Mouse (Mus musculus): ENCODE measurements around the gene Gm20696. TPM values are rescaled to one million over a fixed set of nuclear protein-coding genes. Genes with fewer than 3 reads are reported as not detected.

Gm20696 gene
- polyA plus RNA-seq, 1 experiment, result 1.7 TPM

- Histone ChIP-seq H3K27ac (ENCODE audit: insufficient read depth, low read length) (no peak overlapping the region), H3K4me1 (ENCODE audit: control insufficient read depth, insufficient read depth, insufficient read length) (peaks cover 12% of the 10 kb centered on the region; the same call in 1 of the 2 replicates), H3K4me3 (ENCODE audit: extremely low read depth, insufficient read depth, insufficient read length) (no peak overlapping the region), H3K36me3 (ENCODE audit: control insufficient read depth, insufficient read depth, low read length) (peaks cover 9% of the 10 kb centered on the region), H3K27me3 (ENCODE audit: control insufficient read depth, insufficient read depth, low read length) (no peaks in the 10 kb centered on the region)
- WGBS, result 74% methylated on average over 7 of the region's 7 CpGs
- no peak for DNase-seq (ENCODE audit: low read depth in 1 of 2, low spot score in 2 of 2)
- TF ChIP-seq CTCF (IDR thresholded peaks at IDR 0.05; ENCODE audit: extremely low read depth, insufficient read depth, insufficient read length, insufficient replicate concordance), result no peak
- no peak for TF ChIP-seq POLR2A (IDR thresholded peaks at IDR 0.05; ENCODE audit: low read depth, low read length)
Measured at GRCm38 (mm10) chr6:99217155-99217554, 449.4 kb downstream of the Gm20696 start.

DNA sequence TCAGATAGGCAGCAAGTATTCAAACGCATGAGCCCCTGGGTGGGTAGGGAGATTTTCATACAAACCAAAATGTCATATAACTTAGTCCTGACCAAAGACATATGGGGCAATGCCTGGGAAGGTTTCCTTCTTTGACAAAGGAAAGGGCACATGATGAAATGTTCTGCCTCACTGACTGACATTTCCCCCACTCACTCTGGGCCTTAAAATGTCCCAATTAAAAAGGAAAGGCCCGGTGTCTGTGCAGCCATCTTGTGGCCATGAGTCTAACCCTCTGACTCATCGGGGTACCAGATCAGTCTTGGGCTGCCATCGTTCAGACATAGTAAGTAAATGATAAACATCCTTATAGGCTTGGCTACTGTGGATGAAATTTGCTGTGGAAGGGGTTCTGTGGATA, 454.1 kb downstream of the Gm20696 start:
- Histone ChIP-seq H3K4me3 (ENCODE audit: extremely low read depth, insufficient read depth, insufficient read length) (no peak overlapping the region), H3K36me3 (ENCODE audit: control insufficient read depth, insufficient read depth, low read length) (peaks cover 3% of the 10 kb centered on the region), H3K27ac (ENCODE audit: insufficient read depth, low read length) (no peak overlapping the region), H3K4me1 (ENCODE audit: control insufficient read depth, insufficient read depth, insufficient read length) (peaks cover 7% of the 10 kb centered on the region; the same call in 1 of the 2 replicates), H3K27me3 (ENCODE audit: control insufficient read depth, insufficient read depth, low read length) (no peaks in the 10 kb centered on the region)
- 79% methylated on average over 4 of the region's 4 CpGs for WGBS
- DNase-seq (ENCODE audit: low read depth in 1 of 2, low spot score in 2 of 2), result no peak
- no peak for TF ChIP-seq CTCF (IDR thresholded peaks at IDR 0.05; ENCODE audit: extremely low read depth, insufficient read depth, insufficient read length, insufficient replicate concordance)
- TF ChIP-seq POLR2A (IDR thresholded peaks at IDR 0.05; ENCODE audit: low read depth, low read length), result no peak

- no peak for DNase-seq (ENCODE audit: low read depth in 1 of 2, low spot score in 2 of 2)
- 72% methylated on average over 5 of the region's 5 CpGs for WGBS
- H3K36me3 ChIP-seq (ENCODE audit: control insufficient read depth, insufficient read depth, low read length), result peaks cover 3% of the 10 kb centered on the region
- peaks cover 9% of the 10 kb centered on the region; the same call in 1 of the 2 replicates for H3K4me1 ChIP-seq (ENCODE audit: control insufficient read depth, insufficient read depth, insufficient read length)
- TF ChIP-seq CTCF (IDR thresholded peaks at IDR 0.05; ENCODE audit: extremely low read depth, insufficient read depth, insufficient read length, insufficient replicate concordance) (no peak), POLR2A (IDR thresholded peaks at IDR 0.05; ENCODE audit: low read depth, low read length) (no peak)
- H3K4me3 ChIP-seq (ENCODE audit: extremely low read depth, insufficient read depth, insufficient read length), result no peak overlapping the region
- no peak overlapping the region for H3K27ac ChIP-seq (ENCODE audit: insufficient read depth, low read length)
- no peaks in the 10 kb centered on the region for H3K27me3 ChIP-seq (ENCODE audit: control insufficient read depth, insufficient read depth, low read length)
Measured at GRCm38 (mm10) chr6:99211663-99212333, 454.8 kb downstream of the Gm20696 start.

DNA sequence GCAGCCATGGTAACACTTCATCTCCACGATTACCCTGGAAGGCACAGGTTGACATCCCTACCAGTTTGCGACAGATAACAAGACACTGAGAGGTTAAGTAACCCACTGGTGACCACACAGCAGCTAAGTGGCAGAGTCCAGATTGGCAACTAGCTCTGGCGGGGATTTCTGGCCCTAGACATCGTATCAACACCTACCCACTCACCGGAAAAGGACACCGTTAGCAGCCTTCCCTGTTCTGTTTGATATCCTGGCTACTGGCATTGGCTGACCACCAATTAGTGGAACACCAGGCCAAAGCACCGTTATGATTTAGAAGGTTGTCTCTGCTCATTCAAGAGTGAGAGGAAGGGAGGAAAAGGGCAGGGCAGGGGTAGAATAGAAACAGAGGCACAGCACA, 456.4 kb downstream of the Gm20696 start:
- no peak overlapping the region for H3K4me3 ChIP-seq (ENCODE audit: extremely low read depth, insufficient read depth, insufficient read length)
- WGBS, result 86% methylated on average over 7 of the region's 7 CpGs
- peaks cover 3% of the 10 kb centered on the region for H3K36me3 ChIP-seq (ENCODE audit: control insufficient read depth, insufficient read depth, low read length)
- no peak for DNase-seq (ENCODE audit: low read depth in 1 of 2, low spot score in 2 of 2)
- H3K27me3 ChIP-seq (ENCODE audit: control insufficient read depth, insufficient read depth, low read length), result no peaks in the 10 kb centered on the region
- H3K4me1 ChIP-seq (ENCODE audit: control insufficient read depth, insufficient read depth, insufficient read length), result peaks cover 14% of the 10 kb centered on the region; the same call in 1 of the 2 replicates
- TF ChIP-seq CTCF (IDR thresholded peaks at IDR 0.05; ENCODE audit: extremely low read depth, insufficient read depth, insufficient read length, insufficient replicate concordance) (no peak), POLR2A (IDR thresholded peaks at IDR 0.05; ENCODE audit: low read depth, low read length) (no peak)
- H3K27ac ChIP-seq (ENCODE audit: insufficient read depth, low read length), result no peak overlapping the region

Other genes starting within 250 kb of the Gm20696 start
- 162 and 201 TPM in 2 replicates for gene Foxp1, start 144.1 kb downstream of the Gm20696 start, polyA plus RNA-seq (2012; rRNA removed)
- 3.9 and 4.6 TPM in 2 replicates for gene Eif4e3, start within 50 bp of the Gm20696 start, polyA plus RNA-seq (2012; rRNA removed)
- 0.25 and 0.39 TPM in 2 replicates for gene Gpr27, start 25.9 kb upstream of the Gm20696 start, polyA plus RNA-seq (2012; rRNA removed)
- not detected in 2 replicates for gene Prok2, start 59.6 kb upstream of the Gm20696 start, polyA plus RNA-seq (2012; rRNA removed)